Mouse (Mus musculus) adrenal gland, postnatal 10 days (tissue): Measurements from ENCODE around the gene Taar7a. TPM values are rescaled to one million over a fixed set of nuclear protein-coding genes. Genes with fewer than 3 reads are reported as not detected.

Source experiments
- DNase-seq: peaks from one replicate; pipeline ENCODE4 v3.0.0; 2021; ENCODE audit warnings: mixed read lengths
- total RNA-seq, 2 experiments: library from RNA; stranded (reverse); gene quantifications; 2 replicates each; pipeline ENCODE4 v1.2.3; 2021

The Taar7a gene
- total RNA-seq, 2 experiments from 2014 or later = not detected

DNA sequence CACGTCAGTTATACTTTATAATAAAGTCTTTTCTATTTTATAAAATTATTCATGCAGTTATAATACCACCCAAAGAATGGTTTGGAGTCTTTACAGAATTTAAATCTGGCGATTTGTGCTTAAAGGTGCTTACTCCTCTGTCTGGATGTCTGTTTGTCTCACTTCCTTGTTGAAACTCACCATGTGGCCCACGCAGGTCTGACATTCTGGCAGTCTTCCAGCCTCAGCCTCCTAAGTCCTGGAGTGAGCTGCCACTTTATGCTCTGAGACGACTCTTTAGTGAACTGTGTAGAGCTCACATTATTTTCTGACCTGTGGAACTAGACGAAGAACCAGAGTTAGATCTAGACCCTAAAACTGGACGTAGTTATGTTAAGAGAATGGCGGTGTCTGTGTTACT lies 45.3 kb downstream of the Taar7a start:
- no peak for DNase-seq

DNA sequence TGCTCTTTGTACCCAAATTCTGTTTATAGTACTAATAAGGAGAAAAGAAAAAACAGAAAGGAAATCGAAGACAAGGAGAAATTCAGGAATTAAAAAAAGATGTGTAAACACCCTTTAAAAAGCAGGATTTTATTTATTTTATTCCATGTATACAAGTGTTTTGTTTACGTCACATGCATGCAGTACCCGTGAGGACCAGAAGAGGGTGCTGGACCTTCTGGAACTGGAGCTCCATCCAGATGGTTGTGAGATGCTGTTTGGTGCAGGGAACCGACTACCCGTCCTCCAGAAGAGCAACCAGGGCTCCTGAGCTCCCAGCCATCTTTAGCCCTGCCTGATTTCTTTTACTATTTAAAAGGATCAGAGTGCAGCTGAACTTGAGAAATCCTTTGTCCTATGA lies 50.8 kb downstream of the Taar7a start:
- peak; percentile 8 for DNase-seq

Other genes starting within 250 kb of the Taar7a start
- 100 to 1,000 TPM; 477 to 532 TPM for gene Rps12, start 206.2 kb downstream of the Taar7a start, total RNA-seq
- gene Slc18b1, start 196.5 kb downstream of the Taar7a start, total RNA-seq = 10 to 100 TPM; 24.8 to 34.7 TPM
- gene Vnn3, start 142.0 kb downstream of the Taar7a start, total RNA-seq = 10 to 100 TPM; 23.1 to 37.7 TPM
- 10 to 100 TPM; 23.2 to 27.0 TPM for gene Vnn1, start 98.8 kb downstream of the Taar7a start, total RNA-seq
- gene Taar1, start 73.1 kb downstream of the Taar7a start, total RNA-seq = not detected
- not detected for gene Taar2, start 54.9 kb downstream of the Taar7a start, total RNA-seq
- not detected for gene Taar3, start 43.9 kb downstream of the Taar7a start, total RNA-seq
- not detected for gene Taar4, start 33.0 kb downstream of the Taar7a start, total RNA-seq
- gene Taar5, start 22.8 kb downstream of the Taar7a start, total RNA-seq = not detected
- not detected for gene Taar6, start 7.8 kb downstream of the Taar7a start, total RNA-seq
- gene Taar7b, start 6.5 kb upstream of the Taar7a start, total RNA-seq = not detected
- gene Taar7d, start 33.7 kb upstream of the Taar7a start, total RNA-seq = not detected
- not detected for gene Taar7e, start 44.1 kb upstream of the Taar7a start, total RNA-seq
- not detected for gene Taar7f, start 56.0 kb upstream of the Taar7a start, total RNA-seq
- gene Taar8a, start 83.0 kb upstream of the Taar7a start, total RNA-seq = not detected
- gene Taar8b, start 98.8 kb upstream of the Taar7a start, total RNA-seq = not detected
- gene Taar8c, start 108.4 kb upstream of the Taar7a start, total RNA-seq = not detected
- not detected for gene Taar9, start 116.1 kb upstream of the Taar7a start, total RNA-seq
- 10 to 100 TPM; 92.2 to 97.9 TPM for gene Stx7, start 155.8 kb upstream of the Taar7a start, total RNA-seq
- 1 to 10 TPM; 1.0 to 1.9 TPM for gene Moxd1, start 230.0 kb upstream of the Taar7a start, total RNA-seq